Mouse (Mus musculus): ENCODE data around the gene Bcl7b.

DNA sequence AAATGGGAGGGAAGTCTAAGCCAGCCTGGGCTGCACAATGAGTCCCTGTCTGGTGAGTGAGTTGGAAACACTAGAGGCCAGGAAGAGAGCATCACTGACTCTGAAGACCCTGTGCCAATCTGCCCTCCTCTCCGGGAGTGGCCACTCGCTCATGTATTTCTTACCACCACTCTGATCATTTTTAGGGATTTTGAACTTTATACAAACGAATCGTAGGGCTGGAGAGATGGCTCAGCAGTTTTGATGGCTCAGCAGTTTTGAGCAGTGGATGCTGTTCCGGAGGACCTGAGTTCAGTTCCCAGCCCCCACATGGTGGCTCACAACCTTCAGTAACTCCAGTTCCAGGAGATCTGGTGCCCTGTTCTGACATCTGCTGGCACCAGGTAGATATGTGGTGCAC lies 4.9 kb downstream of the Bcl7b start:
- TF ChIP-seq EP300 (IDR thresholded peaks at IDR 0.05) (no peak), CTCF (IDR thresholded peaks at IDR 0.05) (no peak)
